Mouse (Mus musculus) ES-E14 (cell line): ENCODE data around the gene Elk1.

Source experiments
- MAFK ChIP-seq: IDR thresholded peaks from 2 replicates; pipeline ENCODE4 v1.6.1; 2014; ENCODE audit warnings: mild to moderate bottlenecking, low read depth, low read length, inconsistent platforms; ENCODE audit not compliant: insufficient read depth
- ZNF384 ChIP-seq: IDR thresholded peaks from 2 replicates; pipeline ENCODE4 v1.6.1; 2012; ENCODE audit warnings: low read depth, low read length, inconsistent platforms

DNA sequence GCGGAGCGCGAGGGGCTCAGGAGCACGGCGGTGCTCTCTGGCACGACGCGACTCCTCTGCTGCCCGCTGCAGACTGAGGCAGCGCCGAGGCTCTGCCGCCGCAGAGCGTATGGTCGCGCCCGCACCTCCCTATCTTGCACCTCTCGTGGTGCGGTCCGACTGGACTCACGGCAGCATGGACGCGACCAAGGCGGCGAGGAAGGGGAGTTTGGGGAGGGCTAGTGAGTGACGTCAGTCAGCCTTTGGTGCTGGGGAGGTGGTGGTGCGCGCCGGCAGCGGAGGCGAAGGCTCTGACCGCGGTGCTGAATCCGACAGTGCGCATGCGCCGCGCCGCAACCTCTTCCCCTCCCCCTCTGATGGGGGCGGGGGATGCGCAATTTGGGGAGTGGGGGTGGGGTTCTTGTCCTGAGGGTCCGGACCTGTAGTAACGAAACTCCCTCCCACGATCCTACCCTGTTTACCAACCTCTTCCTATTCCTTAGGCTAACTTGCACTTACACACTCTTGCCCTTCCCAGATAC, 29.5 kb downstream of the Elk1 start, which contains the start of gene Syn1:
- TF ChIP-seq MAFK, result no peak
- TF ChIP-seq ZNF384, result no peak
